Mouse (Mus musculus) v-Abl transformed pro-B cells (cell line): ENCODE measurements around the gene Sost.
"Not testable (repeated sequence)": the region's sequence is repeated elsewhere in the genome, so short reads cannot be mapped to it uniquely, and the experiment has no call there.

ENCODE experiments used
- in situ Hi-C, 2 experiments: fragments of 400-800 bp; cut with MboI; formaldehyde crosslinking; loops; one replicate each; pipeline ENCODE4 v1.15.1; 2025; ENCODE audit not compliant: unreplicated experiment in 2 of 2

Sost gene

GRCm38 (mm10) chr11:101966965-101967614 lies at the start of gene Sost:
TSS of gene Sost (minus strand) at chr11:101967015.
- in situ Hi-C loops: loop anchor here (5.0 kb wide), 1 partner anchor 45 kb away; no protein-coding TSS in a partner anchor

- in situ Hi-C loops: no loop called here
Measured at GRCm38 (mm10) chr11:102016136-102016535, 49.3 kb upstream of the Sost start.

GRCm38 (mm10) chr11:102015472-102015871 lies 48.7 kb upstream of the Sost start:
- in situ Hi-C loops: no loop called here

GRCm38 (mm10) chr11:102013201-102013600 lies 46.4 kb upstream of the Sost start:
- in situ Hi-C loops: no loop called here

- in situ Hi-C loops: no loop called here
Measured at GRCm38 (mm10) chr11:102011510-102011909, 44.7 kb upstream of the Sost start.

DNA sequence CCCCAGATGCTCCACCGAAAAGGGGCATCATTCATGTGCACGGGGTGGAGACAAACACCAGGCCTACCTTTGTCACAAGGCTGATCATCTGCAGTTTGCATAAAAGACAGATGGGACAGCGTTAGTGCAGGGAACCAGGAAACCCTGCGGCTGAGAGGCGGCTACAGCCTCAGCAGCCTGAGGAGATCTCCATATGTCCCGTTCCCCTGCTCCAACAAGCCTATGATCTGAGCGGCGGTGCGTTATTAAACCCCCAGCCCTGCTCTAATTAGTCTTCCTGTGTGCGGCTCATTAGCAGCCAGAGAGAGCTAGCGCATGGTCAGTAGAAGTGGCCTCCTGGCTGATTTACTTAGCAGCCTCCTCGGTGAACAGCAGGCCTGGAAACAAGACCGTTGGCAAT lies 43.3 kb upstream of the Sost start:
- in situ Hi-C loops: no loop called here

GRCm38 (mm10) chr11:102008954-102009637 lies 42.3 kb upstream of the Sost start:
- in situ Hi-C loops: no loop called here

DNA sequence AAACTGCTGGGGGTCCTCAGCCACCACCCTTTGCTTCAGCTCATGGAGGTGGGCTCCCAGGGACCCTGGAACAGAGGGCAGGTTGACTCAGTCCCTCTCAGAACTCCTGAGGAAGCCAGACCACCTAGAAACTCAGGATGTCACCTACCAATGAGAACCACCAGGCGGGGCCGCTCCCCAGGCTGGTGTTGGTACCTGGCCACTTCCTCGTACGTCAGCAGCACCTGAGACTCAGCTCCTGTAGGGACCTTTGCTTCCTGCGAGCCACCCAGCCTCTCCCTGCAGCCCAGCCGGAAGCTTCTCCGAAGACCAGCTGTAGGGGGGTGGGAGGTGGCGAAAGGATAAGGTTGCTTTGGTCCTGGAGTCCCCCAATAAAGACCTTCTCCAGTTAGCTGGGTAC lies 41.6 kb upstream of the Sost start:
- in situ Hi-C loops: no loop called here

GRCm38 (mm10) chr11:102006688-102007087 lies 39.9 kb upstream of the Sost start:
- in situ Hi-C loops: no loop called here

DNA sequence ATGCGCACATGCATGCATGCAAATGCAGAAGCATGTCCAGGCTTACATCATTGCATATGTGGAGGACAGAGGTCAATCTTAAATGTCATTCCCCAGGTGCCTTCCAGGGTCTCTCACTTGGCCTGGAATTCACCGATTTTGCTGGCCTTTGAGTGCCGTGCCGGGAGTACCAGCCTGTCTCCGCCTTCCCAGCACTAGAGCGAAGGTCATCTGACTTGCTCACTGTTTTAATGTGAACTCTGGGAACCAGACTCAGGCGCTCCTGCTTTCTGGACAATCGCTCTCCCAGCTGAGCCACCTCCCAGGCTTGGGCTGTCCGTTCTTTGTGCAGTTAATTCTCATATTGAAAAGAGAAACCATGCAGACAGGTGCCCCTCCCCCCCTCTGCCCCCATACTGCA lies 39.5 kb upstream of the Sost start:
- in situ Hi-C loops: no loop called here

- in situ Hi-C loops: no loop called here
Measured at GRCm38 (mm10) chr11:102004251-102004650, 37.4 kb upstream of the Sost start.

GRCm38 (mm10) chr11:101999466-101999865 lies 32.7 kb upstream of the Sost start:
- in situ Hi-C loops: loop anchor here in 1 of 2 experiments (5.0 to 10.0 kb wide), 2 partner anchors 38 to 145 kb away; partner anchors contain the start of gene Nags

- in situ Hi-C loops: loop anchor here in 1 of 2 experiments (5.0 to 10.0 kb wide), 2 partner anchors 39 to 147 kb away; partner anchors contain the start of gene Nags
Measured at GRCm38 (mm10) chr11:101998258-101998657, 31.4 kb upstream of the Sost start.

DNA sequence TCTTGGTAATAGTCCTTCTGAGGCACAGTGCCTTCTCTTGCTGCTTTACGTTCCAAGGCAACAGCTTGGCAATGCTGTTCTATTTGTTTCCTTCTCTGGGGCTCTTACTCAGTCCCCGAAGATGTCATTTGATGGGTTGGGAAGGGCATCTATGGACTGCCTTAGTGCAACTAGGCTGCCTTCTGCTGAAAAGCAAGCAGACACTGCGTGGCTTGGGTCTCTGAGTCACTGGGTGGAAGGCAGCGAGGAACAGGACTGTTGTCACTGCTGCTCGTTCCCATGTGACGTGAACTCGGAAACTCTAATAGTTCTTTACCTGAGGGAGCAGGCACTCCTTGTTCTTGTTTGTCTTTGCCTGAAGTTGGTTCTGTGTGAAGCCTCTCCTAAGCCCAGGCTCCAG lies 29.1 kb upstream of the Sost start:
- in situ Hi-C loops: loop anchor here in 1 of 2 experiments (5.0 to 10.0 kb wide), 2 partner anchors 41 to 149 kb away; partner anchors contain the start of gene Nags

- in situ Hi-C loops: loop anchor here (5.0 to 10.0 kb wide), 3 partner anchors 43 to 151 kb away; partner anchors contain the start of gene Nags (in 1 of the 2)
Measured at GRCm38 (mm10) chr11:101994100-101994499, 27.3 kb upstream of the Sost start.

DNA sequence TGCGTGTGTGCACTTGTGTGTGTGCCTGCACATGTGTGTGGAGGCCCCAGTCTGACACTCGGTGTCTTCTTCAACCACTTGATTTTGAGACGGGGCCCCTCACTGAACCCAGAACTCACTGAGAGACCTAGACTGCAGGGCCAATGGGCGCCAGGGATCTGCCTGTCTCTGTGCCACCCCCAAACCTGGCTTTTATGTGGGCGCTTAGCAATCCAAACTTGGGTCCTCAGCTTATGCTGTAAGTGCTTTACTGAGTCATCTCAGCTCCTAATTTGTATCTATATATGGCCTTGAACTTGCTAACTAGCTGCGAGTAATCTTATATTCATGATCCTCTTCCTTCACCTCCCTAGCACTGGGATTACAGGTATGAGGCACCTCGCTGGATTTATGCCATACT lies 25.6 kb upstream of the Sost start:
- in situ Hi-C loops: loop anchor here (5.0 to 10.0 kb wide), 3 partner anchors 45 to 152 kb away; partner anchors contain the start of gene Nags (in 1 of the 2)

- in situ Hi-C loops: loop anchor here (5.0 to 10.0 kb wide), 3 partner anchors 45 to 153 kb away; partner anchors contain the start of gene Nags (in 1 of the 2)
Measured at GRCm38 (mm10) chr11:101991813-101992212, 25.0 kb upstream of the Sost start.

DNA sequence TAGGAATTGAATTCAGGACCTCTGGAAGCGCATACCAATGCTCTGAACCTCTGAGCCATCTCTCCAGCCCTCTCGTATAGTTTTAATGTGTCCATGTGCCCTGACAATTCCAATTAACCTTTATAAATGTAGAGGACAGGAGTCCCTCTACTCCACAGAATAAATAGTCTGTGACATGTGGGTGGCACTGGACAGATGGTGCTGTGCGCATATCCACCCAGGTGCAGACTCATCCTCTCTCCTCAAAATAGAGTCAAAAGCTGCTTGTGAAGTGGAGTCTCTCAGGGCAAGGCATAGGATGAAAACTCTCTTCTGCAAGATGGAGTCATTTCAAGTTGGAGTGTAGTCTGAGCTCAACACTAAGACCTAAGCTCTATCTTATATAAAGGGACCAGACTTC lies 23.4 kb upstream of the Sost start:
- in situ Hi-C loops: loop anchor here (5.0 to 10.0 kb wide), 3 partner anchors 47 to 155 kb away; partner anchors contain the start of gene Nags (in 1 of the 2)

DNA sequence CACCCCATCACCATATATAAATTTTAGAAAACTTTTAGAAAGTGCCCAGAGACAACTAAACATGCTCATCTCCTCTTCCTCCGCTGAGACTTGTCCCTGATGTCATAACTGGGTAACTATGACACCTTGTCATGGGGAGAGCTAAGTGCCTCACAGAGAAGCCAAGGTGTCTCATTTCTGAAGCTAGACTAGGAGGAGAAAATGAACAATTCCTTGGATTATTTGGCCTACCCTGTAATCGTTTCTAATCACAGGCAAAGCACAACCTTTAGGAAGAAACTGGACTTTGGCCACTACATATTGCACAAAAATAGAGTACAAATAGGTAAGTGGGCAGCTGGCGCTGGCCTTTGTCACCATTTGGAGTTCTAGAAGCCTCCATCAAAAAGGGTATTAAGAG lies 20.1 kb upstream of the Sost start, which contains the start of gene Dusp3:
TSS of gene Dusp3 (minus strand) at position 101 of the 400 bp plus-strand sequence.
- in situ Hi-C loops: no loop called here

DNA sequence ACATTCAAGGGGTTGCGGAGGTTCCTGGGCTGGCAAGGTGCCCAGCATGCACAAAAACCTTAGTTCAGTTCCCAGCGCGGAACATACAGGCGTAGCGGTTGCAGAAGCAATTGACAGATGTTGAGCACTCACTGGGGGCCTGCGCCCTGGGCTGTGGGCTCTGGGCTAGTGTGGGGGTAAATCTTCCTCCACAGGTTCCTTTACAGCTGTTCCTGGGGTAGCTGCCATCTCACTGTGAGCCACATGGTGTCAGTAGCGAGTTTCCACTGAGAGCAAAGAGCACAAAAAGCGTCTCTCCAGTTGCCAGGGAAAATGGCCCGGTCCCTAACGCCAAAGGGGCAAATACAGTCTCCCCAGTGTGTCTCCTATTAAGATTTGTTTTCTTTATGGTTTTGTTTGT lies 19.2 kb upstream of the Sost start:
- in situ Hi-C loops: no loop called here

DNA sequence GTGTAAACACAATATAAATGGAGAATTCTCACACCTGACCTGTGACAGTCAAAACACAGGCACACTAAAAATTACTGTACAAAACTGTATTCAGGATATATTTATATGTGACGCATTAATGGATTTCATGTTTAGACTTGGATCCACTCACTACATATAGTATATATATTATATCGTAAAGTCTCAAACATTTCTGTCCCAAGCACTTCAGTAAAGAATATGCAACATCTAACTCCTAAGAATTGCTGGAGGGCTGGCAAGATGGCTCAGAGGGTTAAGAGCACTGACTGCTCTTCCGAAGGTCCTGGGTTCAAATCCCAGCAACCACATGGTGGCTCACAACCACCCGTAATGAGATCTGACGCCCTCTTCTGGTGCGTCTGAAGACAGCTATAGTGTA lies 18.6 kb upstream of the Sost start:
- in situ Hi-C loops: not testable (repeated sequence)
